Mouse (Mus musculus) spleen, adult 2 months (tissue): ENCODE measurements around the gene Olfr800.

Experiments used
- CTCF ChIP-seq: fragments of 200-500 bp; IDR thresholded peaks from 2 replicates; pipeline ENCODE4 v1.5.1; 2011; ENCODE audit warnings: mild to moderate bottlenecking, inconsistent platforms; ENCODE audit not compliant: insufficient read depth, insufficient read length, insufficient replicate concordance; ENCODE audit errors: extremely low read depth
- POLR2A ChIP-seq: fragments of 200-500 bp; IDR thresholded peaks from 2 replicates; pipeline ENCODE4 v1.6.1; 2011; ENCODE audit warnings: low read depth, low read length, inconsistent platforms

- TF ChIP-seq CTCF (no peak), POLR2A (no peak)
These were observed 29.7 kb upstream of the Olfr800 start, which contains the start of gene Olfr798 for GRCm38 (mm10) chr10:129627834-129628233.
